29 mouse cellular contexts compared by ENCODE assay signal in genomic region chr2:155091743-155092075, GRCm38 (mm10). TPM values are rescaled to one million over a fixed set of nuclear protein-coding genes. Genes with fewer than 3 reads are reported as not detected.
A peak's percentile ranks its signal among the peaks of the same experiment; 100 is the strongest.
DNase-seq lines count a peak whose midpoint lies in the region; ATAC-seq and TF ChIP-seq lines count a peak whose summit lies in the region.
"Had no signal": no experiment of that assay in that cellular context is flagged by ENCODE, and none has a peak within 500 bp of the region (broad histone marks: within the 10 kb centered on the region; RNA-seq: fewer than 3 reads in every experiment).

No protein-coding gene starts in this region.

- peak; percentile 55 for ATAC-seq in erythroid progenitor cell, adult 5-6 weeks (replicated peaks; ENCODE audit: low FRiP score, poor library complexity, severe bottlenecking)
- ATAC-seq in liver, embryonic 14.5 days (ENCODE audit: insufficient read depth): peak; percentile 59
- peak; percentile 55 for ATAC-seq in megakaryocyte-erythroid progenitor cell, adult 5-6 weeks (replicated peaks; ENCODE audit: low FRiP score, low TSS enrichment, poor library complexity, severe bottlenecking)
- ATAC-seq: CD4-positive, CD25-positive, alpha-beta regulatory T cell, adult 4 months; forebrain, embryonic 14.5 days; midbrain, embryonic 15.5 days had no signal

- peaks cover 6% of the 10 kb centered on the region for H3K4me1 ChIP-seq in liver, adult 2 months (ENCODE audit: control insufficient read depth, insufficient read depth, low read length)
- H3K4me1 ChIP-seq in liver, embryonic 14.5 days (replicated peaks; ENCODE audit: control insufficient read depth in 2 of 2, insufficient read depth in 2 of 2, low read length in 1 of 2): peaks cover 35 to 40% of the 10 kb centered on the region in 2 experiments
- H3K4me1 ChIP-seq: embryonic facial prominence, embryonic 10.5 days; embryonic facial prominence, embryonic 15.5 days; limb, embryonic 15.5 days; midbrain, embryonic 10.5 days; midbrain, embryonic 15.5 days had no signal

- peak overlapping the region; percentile 57 for H3K4me2 ChIP-seq in liver, embryonic 14.5 days (ENCODE audit: low read depth)
- H3K4me2 ChIP-seq: embryonic facial prominence, embryonic 15.5 days; heart, embryonic 12.5 days; hindbrain, embryonic 13.5 days; limb, embryonic 15.5 days; midbrain, embryonic 15.5 days; neural tube, embryonic 15.5 days had no signal

- no peaks in the 10 kb centered on the region for H3K36me3 ChIP-seq in liver, adult 2 months (ENCODE audit: control insufficient read depth, insufficient read depth, low read length)
- no peaks in the 10 kb centered on the region for H3K36me3 ChIP-seq in liver, embryonic 14.5 days (replicated peaks; ENCODE audit: control insufficient read depth, insufficient read depth, low read depth)
- H3K36me3 ChIP-seq: embryonic facial prominence, embryonic 10.5 days; embryonic facial prominence, embryonic 15.5 days; heart, embryonic 12.5 days; hindbrain, embryonic 13.5 days; limb, embryonic 10.5 days; limb, embryonic 15.5 days; midbrain, embryonic 10.5 days; midbrain, embryonic 15.5 days; neural tube, embryonic 15.5 days had no signal

- peak overlapping the region; percentile 98 for H3K27ac ChIP-seq in liver, adult 2 months (replicated peaks; ENCODE audit: insufficient read depth, low read depth, low read length)
- peak overlapping the region; percentile 64 for H3K27ac ChIP-seq in liver, embryonic 14.5 days
- H3K27ac ChIP-seq: embryonic facial prominence, embryonic 10.5 days; embryonic facial prominence, embryonic 15.5 days; gastrocnemius, adult 2 months; hindbrain, embryonic 13.5 days; kidney, postnatal 0 days; limb, embryonic 10.5 days; limb, embryonic 15.5 days; macrophage; midbrain, embryonic 10.5 days; midbrain, embryonic 15.5 days; neural tube, embryonic 15.5 days had no signal

- H3K79me2 ChIP-seq in liver, adult 2 months (ENCODE audit: control insufficient read depth, insufficient read depth, low read length): no peaks in the 10 kb centered on the region

- no peaks in the 10 kb centered on the region for H3K27me3 ChIP-seq in liver, adult 2 months (ENCODE audit: control insufficient read depth, insufficient read depth, low read length)
- H3K27me3 ChIP-seq in liver, embryonic 14.5 days (ENCODE audit: control insufficient read depth, insufficient read depth, low read length): no peaks in the 10 kb centered on the region
- H3K27me3 ChIP-seq: embryonic facial prominence, embryonic 15.5 days; heart, embryonic 12.5 days; hindbrain, embryonic 13.5 days; limb, embryonic 15.5 days; midbrain, embryonic 15.5 days; neural tube, embryonic 15.5 days had no signal

- no peak overlapping the region for H3K4me3 ChIP-seq in liver, adult 2 months (ENCODE audit: insufficient read depth, low read depth, low read length)
- H3K4me3 ChIP-seq in liver, embryonic 14.5 days (ENCODE audit: insufficient read depth in 1 of 2, low read depth in 2 of 2, low read length in 2 of 2): no peak overlapping the region
- H3K4me3 ChIP-seq: embryonic facial prominence, embryonic 10.5 days; embryonic facial prominence, embryonic 15.5 days; heart, embryonic 12.5 days; hindbrain, embryonic 13.5 days; limb, embryonic 10.5 days; limb, embryonic 15.5 days; midbrain, embryonic 10.5 days; midbrain, embryonic 15.5 days; neural tube, embryonic 15.5 days had no signal

- WGBS in liver, adult 2 months: 62% methylated on average over 3 of the region's 3 CpGs
- WGBS in liver, embryonic 14.5 days (ENCODE audit: insufficient replicate concordance): 55% methylated on average over 3 of the region's 3 CpGs

- no peaks in the 10 kb centered on the region for H3K9me3 ChIP-seq in liver, embryonic 14.5 days (ENCODE audit: control insufficient read depth, low read length)
- H3K9me3 ChIP-seq: embryonic facial prominence, embryonic 10.5 days; embryonic facial prominence, embryonic 15.5 days; heart, embryonic 12.5 days; hindbrain, embryonic 13.5 days; limb, embryonic 10.5 days; limb, embryonic 15.5 days; midbrain, embryonic 10.5 days; midbrain, embryonic 15.5 days; neural tube, embryonic 15.5 days had no signal

- no peak for TF ChIP-seq POLR2A in liver, adult 2 months (IDR thresholded peaks at IDR 0.05; ENCODE audit: extremely low read depth, insufficient read depth, low read length)

- DNase-seq in liver, adult 2 months (ENCODE audit: extremely low read depth, low read depth, low spot score): no peak
- DNase-seq in liver: no peak
- no peak for DNase-seq in liver, embryonic 14.5 days (ENCODE audit: low read depth in 3 of 3, low spot score in 3 of 3)
- no peak for DNase-seq in ovary, postnatal 10 days (ENCODE audit: low spot score)
- no peak for DNase-seq in layer of hippocampus, adult 9-11 months
- no peak for DNase-seq in kidney, postnatal 14 days
- DNase-seq: cerebellum, adult 8-10 months; cerebellum, postnatal 25 days; gastrocnemius, adult 2 months; gastrocnemius, postnatal 36 days; heart, adult 18-20 months; heart, postnatal 4 days; lung, postnatal 10 days; right cerebral cortex, adult 18-20 months had no signal

- TF ChIP-seq EP300 in liver, embryonic 14.5 days (IDR thresholded peaks at IDR 0.05; ENCODE audit: low read depth): peak; percentile 42

- no peak for TF ChIP-seq CTCF in liver, adult 2 months (IDR thresholded peaks at IDR 0.05; ENCODE audit: low read depth, low read length)
- TF ChIP-seq CTCF in liver, embryonic 14.5 days (IDR thresholded peaks at IDR 0.05; ENCODE audit: low read depth): no peak

- peak overlapping the region; percentile 70 for H3K9ac ChIP-seq in liver, adult 2 months (ENCODE audit: low read depth, low read length)
- peak overlapping the region; percentile 39 for H3K9ac ChIP-seq in liver, embryonic 14.5 days (replicated peaks)
- H3K9ac ChIP-seq: embryonic facial prominence, embryonic 15.5 days; heart, embryonic 12.5 days; hindbrain, embryonic 13.5 days; limb, embryonic 15.5 days; midbrain, embryonic 15.5 days; neural tube, embryonic 15.5 days had no signal

RNA-seq across cellular contexts. Expression of gene Ahcy, which starts 17.4 kb away (rescaled TPM):
- 1,859 and 1,996 TPM in 2 replicates for total RNA-seq in liver, adult 2 months (2014; rRNA removed)
- polyA plus RNA-seq in liver, adult 2 months (2012; rRNA removed): 1,364 and 1,580 TPM in 2 replicates
- total RNA-seq in erythroid progenitor cell, adult 5-6 weeks (2015; ENCODE audit: low replicate concordance): 17.6 and 21.6 TPM in 2 replicates
- total RNA-seq in erythroid progenitor cell, adult 5-6 weeks (2017; ENCODE audit: low replicate concordance): 8.7 and 16.0 TPM in 2 replicates
- polyA plus RNA-seq in liver, embryonic 14.5 days (2012; rRNA removed): 88.4 and 89.4 TPM in 2 replicates
- 61.3 and 65.7 TPM in 2 replicates for polyA plus RNA-seq in liver, embryonic 14.5 days (2014; fragmentation: Nextera tagmentation; extraction: Ambion mirVana)
- total RNA-seq in megakaryocyte-erythroid progenitor cell, adult 5-6 weeks (2014; fragmentation: Nextera tagmentation): 190 and 191 TPM in 2 replicates
- total RNA-seq in megakaryocyte-erythroid progenitor cell, adult 5-6 weeks (2017): 97.0 and 141 TPM in 2 replicates

RNA-seq across cellular contexts. Expression of gene Itch, which starts 41.6 kb away (rescaled TPM):
- total RNA-seq in liver, adult 2 months (2014; rRNA removed): 50.7 and 61.4 TPM in 2 replicates
- 5.9 and 6.1 TPM in 2 replicates for polyA plus RNA-seq in liver, adult 2 months (2012; rRNA removed)
- total RNA-seq in erythroid progenitor cell, adult 5-6 weeks (2015; ENCODE audit: low replicate concordance): 23.1 and 45.3 TPM in 2 replicates
- total RNA-seq in erythroid progenitor cell, adult 5-6 weeks (2017; ENCODE audit: low replicate concordance): 31.9 and 39.8 TPM in 2 replicates
- 4.7 and 6.0 TPM in 2 replicates for polyA plus RNA-seq in liver, embryonic 14.5 days (2012; rRNA removed)
- polyA plus RNA-seq in liver, embryonic 14.5 days (2014; fragmentation: Nextera tagmentation; extraction: Ambion mirVana): 14.2 and 14.4 TPM in 2 replicates
- 30.4 and 39.4 TPM in 2 replicates for total RNA-seq in megakaryocyte-erythroid progenitor cell, adult 5-6 weeks (2014; fragmentation: Nextera tagmentation)
- 41.1 and 47.2 TPM in 2 replicates for total RNA-seq in megakaryocyte-erythroid progenitor cell, adult 5-6 weeks (2017)
